Mouse (Mus musculus): ENCODE results near the gene Vmn2r2. TPM values are rescaled to one million over a fixed set of nuclear protein-coding genes. Genes with fewer than 3 reads are reported as not detected.

The Vmn2r2 gene
- polyA plus RNA-seq (2012; fragmentation: generic; extraction: Trizol) = not detected

GRCm38 (mm10) chr3:64141878-64142508, at the start of gene Vmn2r2:
Gene Vmn2r2, minus strand, starts transcription at chr3:64141928.
- no peaks in the 10 kb centered on the region for H3K27me3 ChIP-seq (ENCODE audit: control insufficient read depth, insufficient read depth, insufficient read length)
- no peak within 1 kb of the TSS for H3ac ChIP-seq (ENCODE audit: control insufficient read depth, insufficient read length)
- no peaks in the 10 kb centered on the region for H3K79me2 ChIP-seq (ENCODE audit: control insufficient read depth, insufficient read depth)
- no peak within 1 kb of the TSS for H3K4me3 ChIP-seq
- no peaks in the 10 kb centered on the region for H3K36me3 ChIP-seq (ENCODE audit: control insufficient read depth, insufficient read depth)
- TF ChIP-seq TCF3 (IDR thresholded peaks at IDR 0.05; ENCODE audit: insufficient read length, low read depth) = no peak
- no peak for TF ChIP-seq MYOG (IDR thresholded peaks at IDR 0.05; ENCODE audit: control insufficient read depth in 1 of 3, insufficient read depth in 1 of 3, insufficient read length in 2 of 3, low read depth in 2 of 3)
- no peak for TF ChIP-seq CEBPB (IDR thresholded peaks at IDR 0.05; ENCODE audit: insufficient read depth, poor library complexity, severe bottlenecking)
- H3K4me2 ChIP-seq (ENCODE audit: low read depth) = no peak within 1 kb of the TSS

- H3K4me3 ChIP-seq = no peak overlapping the region
- TF ChIP-seq MYOG (IDR thresholded peaks at IDR 0.05; ENCODE audit: control insufficient read depth in 1 of 3, insufficient read depth in 1 of 3, insufficient read length in 2 of 3, low read depth in 2 of 3) (no peak), CEBPB (IDR thresholded peaks at IDR 0.05; ENCODE audit: insufficient read depth, poor library complexity, severe bottlenecking) (no peak), POLR2AphosphoS2 (IDR thresholded peaks at IDR 0.05; ENCODE audit: insufficient read length, low read depth) (no peak), TCF12 (IDR thresholded peaks at IDR 0.05; ENCODE audit: insufficient read depth, poor library complexity, severe bottlenecking) (no peak), MYOD1 (IDR thresholded peaks at IDR 0.05; ENCODE audit: control insufficient read depth in 1 of 3, insufficient read length in 2 of 3, low read depth in 2 of 3) (no peak), SRF (IDR thresholded peaks at IDR 0.05; ENCODE audit: control insufficient read depth, insufficient read length, low read depth) (no peak), TCF3 (IDR thresholded peaks at IDR 0.05; ENCODE audit: insufficient read length, low read depth) (no peak), USF1 (IDR thresholded peaks at IDR 0.05; ENCODE audit: low read depth) (no peak), E2F4 (IDR thresholded peaks at IDR 0.05; ENCODE audit: insufficient read depth) (no peak), MAX (IDR thresholded peaks at IDR 0.05; ENCODE audit: low read depth) (no peak), POLR2A (IDR thresholded peaks at IDR 0.05; ENCODE audit: insufficient read length, low read depth) (no peak)
- no peaks in the 10 kb centered on the region for H3K79me2 ChIP-seq (ENCODE audit: control insufficient read depth, insufficient read depth)
- no peak overlapping the region for H3K4me2 ChIP-seq (ENCODE audit: low read depth)
- H3K27me3 ChIP-seq (ENCODE audit: control insufficient read depth, insufficient read depth, insufficient read length) = no peaks in the 10 kb centered on the region
- no peaks in the 10 kb centered on the region for H3K36me3 ChIP-seq (ENCODE audit: control insufficient read depth, insufficient read depth)
- no peak overlapping the region for H3ac ChIP-seq (ENCODE audit: control insufficient read depth, insufficient read length)
Observed at GRCm38 (mm10) chr3:64113352-64114046, 28.2 kb downstream of the Vmn2r2 start.

GRCm38 (mm10) chr3:64112707-64113106, 29.0 kb downstream of the Vmn2r2 start:
- H3K36me3 ChIP-seq (ENCODE audit: control insufficient read depth, insufficient read depth) = no peaks in the 10 kb centered on the region
- no peaks in the 10 kb centered on the region for H3K27me3 ChIP-seq (ENCODE audit: control insufficient read depth, insufficient read depth, insufficient read length)
- no peak overlapping the region for H3K4me3 ChIP-seq
- no peak overlapping the region for H3K4me2 ChIP-seq (ENCODE audit: low read depth)
- no peak overlapping the region for H3ac ChIP-seq (ENCODE audit: control insufficient read depth, insufficient read length)
- no peak for TF ChIP-seq REST (IDR thresholded peaks at IDR 0.05; ENCODE audit: insufficient read depth, insufficient read length)
- TF ChIP-seq MAX (IDR thresholded peaks at IDR 0.05; ENCODE audit: low read depth) = no peak
- no peak for TF ChIP-seq USF1 (IDR thresholded peaks at IDR 0.05; ENCODE audit: low read depth)
- TF ChIP-seq MYOD1 (IDR thresholded peaks at IDR 0.05; ENCODE audit: control insufficient read depth in 1 of 3, insufficient read length in 2 of 3, low read depth in 2 of 3) = no peak
- TF ChIP-seq E2F4 (IDR thresholded peaks at IDR 0.05; ENCODE audit: insufficient read depth) = no peak
- no peak for TF ChIP-seq MYOG (IDR thresholded peaks at IDR 0.05; ENCODE audit: control insufficient read depth in 1 of 3, insufficient read depth in 1 of 3, insufficient read length in 2 of 3, low read depth in 2 of 3)
- TF ChIP-seq TCF3 (IDR thresholded peaks at IDR 0.05; ENCODE audit: insufficient read length, low read depth) = no peak
- TF ChIP-seq SRF (IDR thresholded peaks at IDR 0.05; ENCODE audit: control insufficient read depth, insufficient read length, low read depth) = no peak
- no peak for TF ChIP-seq TCF12 (IDR thresholded peaks at IDR 0.05; ENCODE audit: insufficient read depth, poor library complexity, severe bottlenecking)
- TF ChIP-seq POLR2AphosphoS2 (IDR thresholded peaks at IDR 0.05; ENCODE audit: insufficient read length, low read depth) = no peak
- no peak for TF ChIP-seq CEBPB (IDR thresholded peaks at IDR 0.05; ENCODE audit: insufficient read depth, poor library complexity, severe bottlenecking)
- no peak for TF ChIP-seq POLR2A (IDR thresholded peaks at IDR 0.05; ENCODE audit: insufficient read length, low read depth)
- no peaks in the 10 kb centered on the region for H3K79me2 ChIP-seq (ENCODE audit: control insufficient read depth, insufficient read depth)

- Histone ChIP-seq H3K79me2 (ENCODE audit: control insufficient read depth, insufficient read depth) (no peaks in the 10 kb centered on the region), H3K36me3 (ENCODE audit: control insufficient read depth, insufficient read depth) (no peaks in the 10 kb centered on the region), H3K4me2 (ENCODE audit: low read depth) (no peak within 1 kb of the TSS), H3ac (ENCODE audit: control insufficient read depth, insufficient read length) (no peak within 1 kb of the TSS), H3K4me3 (no peak within 1 kb of the TSS), H3K27me3 (ENCODE audit: control insufficient read depth, insufficient read depth, insufficient read length) (no peaks in the 10 kb centered on the region)
- TF ChIP-seq CEBPB (IDR thresholded peaks at IDR 0.05; ENCODE audit: insufficient read depth, poor library complexity, severe bottlenecking) (no peak), POLR2AphosphoS2 (IDR thresholded peaks at IDR 0.05; ENCODE audit: insufficient read length, low read depth) (no peak), TCF3 (IDR thresholded peaks at IDR 0.05; ENCODE audit: insufficient read length, low read depth) (no peak), REST (IDR thresholded peaks at IDR 0.05; ENCODE audit: insufficient read depth, insufficient read length) (no peak), MYOD1 (IDR thresholded peaks at IDR 0.05; ENCODE audit: control insufficient read depth in 1 of 3, insufficient read length in 2 of 3, low read depth in 2 of 3) (no peak), MYOG (IDR thresholded peaks at IDR 0.05; ENCODE audit: control insufficient read depth in 1 of 3, insufficient read depth in 1 of 3, insufficient read length in 2 of 3, low read depth in 2 of 3) (no peak), TCF12 (IDR thresholded peaks at IDR 0.05; ENCODE audit: insufficient read depth, poor library complexity, severe bottlenecking) (no peak), MAX (IDR thresholded peaks at IDR 0.05; ENCODE audit: low read depth) (no peak), POLR2A (IDR thresholded peaks at IDR 0.05; ENCODE audit: insufficient read length, low read depth) (no peak), USF1 (IDR thresholded peaks at IDR 0.05; ENCODE audit: low read depth) (no peak), E2F4 (IDR thresholded peaks at IDR 0.05; ENCODE audit: insufficient read depth) (no peak)
Observed at GRCm38 (mm10) chr3:64081247-64081646, 60.5 kb downstream of the Vmn2r2 start, which contains the start of gene Vmn2r1. Gene Vmn2r1, plus strand, starts transcription at chr3:64081547.

Other genes with a start within 250 kb of the Vmn2r2 start
- 0.01 TPM for gene Plch1, start 242.5 kb downstream of the Vmn2r2 start, polyA plus RNA-seq (2012; fragmentation: generic; extraction: Trizol)
- 3.4 TPM for gene E130311K13Rik, start 212.5 kb downstream of the Vmn2r2 start, polyA plus RNA-seq (2012; fragmentation: generic; extraction: Trizol)
- 8.4 TPM for gene Slc33a1, start 177.2 kb downstream of the Vmn2r2 start, polyA plus RNA-seq (2012; fragmentation: generic; extraction: Trizol)
- 7.2 TPM for gene Gmps, start 165.8 kb downstream of the Vmn2r2 start, polyA plus RNA-seq (2012; fragmentation: generic; extraction: Trizol)
- 0.01 TPM for gene Vmn2r1, start 60.4 kb downstream of the Vmn2r2 start, polyA plus RNA-seq (2012; fragmentation: generic; extraction: Trizol)
- gene Vmn2r3, start 147.8 kb upstream of the Vmn2r2 start, polyA plus RNA-seq (2012; fragmentation: generic; extraction: Trizol) = 0.02 TPM